Mouse (Mus musculus): Measurements from ENCODE around the gene Mettl5. TPM values are rescaled to one million over a fixed set of nuclear protein-coding genes. Genes with fewer than 3 reads are reported as not detected.
"Not testable (repeated sequence)": the region's sequence is repeated elsewhere in the genome, so short reads cannot be mapped to it uniquely, and the experiment has no call there.

Mettl5 gene
- total RNA-seq (2017) = 36.4 and 42.1 TPM in 2 replicates

GRCm38 (mm10) chr2:69885451-69886305 is at the start of gene Mettl5:
TSS of gene Mettl5 (minus strand) at chr2:69885615.
- peak; percentile 99 to 100 for ATAC-seq (replicated peaks in 1 of 2; ENCODE audit: insufficient read depth in 1 of 2, low FRiP score in 2 of 2, low TSS enrichment in 1 of 2, low read depth in 1 of 2, poor library complexity in 2 of 2, severe bottlenecking in 2 of 2)

GRCm38 (mm10) chr2:69924943-69925342 is 39.5 kb upstream of the Mettl5 start:
- ATAC-seq (replicated peaks in 1 of 2; ENCODE audit: insufficient read depth in 1 of 2, low FRiP score in 2 of 2, low TSS enrichment in 1 of 2, low read depth in 1 of 2, poor library complexity in 2 of 2, severe bottlenecking in 2 of 2) = no peak

DNA sequence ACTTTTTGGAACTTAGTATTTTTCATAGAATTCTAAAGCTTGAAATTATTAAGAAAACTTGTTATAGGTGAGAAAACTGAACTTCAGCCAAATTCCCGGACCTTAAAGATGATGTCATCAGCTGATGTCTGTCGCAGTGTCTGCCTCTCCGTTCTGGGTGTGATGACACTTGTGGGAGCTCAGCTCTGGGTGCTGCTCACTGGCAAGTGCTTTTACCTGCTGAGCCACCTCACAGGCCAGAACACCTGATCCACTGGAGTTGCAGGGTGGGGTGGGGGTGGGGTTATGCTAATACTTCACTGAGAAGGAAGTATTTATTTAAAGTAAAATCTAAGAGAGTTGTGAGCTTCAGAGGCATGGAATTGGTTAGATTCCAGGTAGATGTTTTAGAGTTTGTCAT is 31.9 kb upstream of the Mettl5 start:
- ATAC-seq (replicated peaks in 1 of 2; ENCODE audit: insufficient read depth in 1 of 2, low FRiP score in 2 of 2, low TSS enrichment in 1 of 2, low read depth in 1 of 2, poor library complexity in 2 of 2, severe bottlenecking in 2 of 2) = no peak

DNA sequence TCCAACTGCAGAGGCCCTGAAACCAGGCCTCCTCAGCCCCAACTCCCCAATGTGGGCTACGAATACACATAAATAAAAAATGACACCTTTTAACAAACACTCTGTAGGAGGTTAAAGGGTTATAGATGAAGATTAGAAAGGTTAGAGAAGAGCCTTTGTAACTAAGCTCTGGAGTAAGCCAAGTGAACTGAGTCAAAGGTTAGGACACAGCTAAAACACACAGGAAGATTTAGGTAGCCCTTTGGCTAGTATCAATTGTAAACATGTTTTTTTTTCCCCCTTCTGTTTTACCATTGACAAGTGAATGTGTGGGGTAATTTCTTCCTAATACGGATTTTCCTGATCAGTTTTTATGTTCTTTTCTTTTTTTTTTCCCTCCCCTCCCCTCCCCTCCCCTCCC is 27.4 kb upstream of the Mettl5 start:
- ATAC-seq (replicated peaks in 1 of 2; ENCODE audit: insufficient read depth in 1 of 2, low FRiP score in 2 of 2, low TSS enrichment in 1 of 2, low read depth in 1 of 2, poor library complexity in 2 of 2, severe bottlenecking in 2 of 2) = no peak

- not testable (repeated sequence) for ATAC-seq (replicated peaks in 1 of 2; ENCODE audit: insufficient read depth in 1 of 2, low FRiP score in 2 of 2, low TSS enrichment in 1 of 2, low read depth in 1 of 2, poor library complexity in 2 of 2, severe bottlenecking in 2 of 2)
Observed at GRCm38 (mm10) chr2:69907394-69907793, 22.0 kb upstream of the Mettl5 start.

DNA sequence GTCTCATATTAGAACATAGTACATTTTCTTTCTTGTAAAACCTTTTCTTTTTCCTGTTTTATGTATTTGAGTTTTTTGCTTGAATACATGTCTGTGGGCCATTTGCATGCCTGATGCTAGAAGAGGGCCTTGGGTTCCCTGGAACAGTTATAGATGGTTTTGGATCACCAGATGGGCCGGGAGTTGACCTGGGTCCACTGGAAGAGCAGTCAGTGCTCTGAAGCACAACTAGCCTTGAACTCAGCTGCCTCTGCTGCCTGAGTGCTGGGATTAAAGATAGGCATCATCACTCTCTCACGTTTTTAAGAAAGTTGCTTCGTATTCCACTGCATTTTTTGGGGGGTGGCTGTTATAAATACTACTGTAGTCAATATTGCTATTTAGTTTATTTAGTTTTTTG is 18.1 kb upstream of the Mettl5 start:
- ATAC-seq (replicated peaks in 1 of 2; ENCODE audit: insufficient read depth in 1 of 2, low FRiP score in 2 of 2, low TSS enrichment in 1 of 2, low read depth in 1 of 2, poor library complexity in 2 of 2, severe bottlenecking in 2 of 2) = no peak

DNA sequence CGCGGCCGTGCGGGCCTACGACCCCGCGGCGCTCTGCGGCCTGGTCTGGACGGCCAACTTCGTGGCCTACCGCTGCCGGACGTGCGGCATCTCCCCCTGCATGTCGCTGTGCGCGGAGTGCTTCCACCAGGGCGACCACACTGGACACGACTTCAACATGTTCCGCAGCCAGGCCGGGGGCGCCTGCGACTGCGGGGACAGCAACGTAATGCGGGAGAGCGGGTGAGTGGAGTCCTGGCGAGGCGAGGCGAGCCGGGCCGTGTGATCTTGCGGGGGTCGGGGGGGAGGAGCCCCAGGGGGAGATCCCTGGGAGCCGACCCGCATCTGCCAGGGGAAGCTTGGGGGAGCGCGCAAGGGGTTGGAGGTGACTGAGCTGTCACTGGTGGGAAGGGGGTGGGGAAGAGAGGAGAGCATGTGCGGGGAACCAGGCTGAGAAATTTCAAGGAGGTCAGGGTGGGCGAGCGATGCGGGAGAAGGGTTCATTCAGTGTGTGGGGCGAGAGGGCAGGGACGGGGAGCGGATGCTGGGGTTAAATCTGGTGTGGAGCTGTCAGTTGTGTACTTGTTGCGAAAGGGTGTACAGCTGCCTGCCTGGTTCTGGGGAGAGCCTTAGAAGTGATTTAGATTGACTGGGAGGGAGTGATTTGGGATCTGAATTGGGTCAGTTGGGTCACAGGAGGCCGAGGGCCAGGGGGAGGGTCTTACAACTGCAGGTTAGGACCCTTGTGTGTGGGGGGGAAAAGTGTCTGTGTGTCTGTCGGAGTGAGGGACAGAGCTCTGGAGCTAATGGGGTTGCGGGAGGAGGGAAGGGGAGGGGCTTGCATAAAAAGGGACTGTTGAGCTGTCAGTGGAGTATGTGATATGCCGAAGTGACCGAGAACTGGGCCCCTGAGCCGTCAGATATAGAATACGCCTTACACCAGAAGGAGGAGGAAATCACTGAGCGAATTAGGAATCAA is 12.5 kb upstream of the Mettl5 start:
- ATAC-seq (replicated peaks in 1 of 2; ENCODE audit: insufficient read depth in 1 of 2, low FRiP score in 2 of 2, low TSS enrichment in 1 of 2, low read depth in 1 of 2, poor library complexity in 2 of 2, severe bottlenecking in 2 of 2) = peak; percentile 63 to 68

GRCm38 (mm10) chr2:69897039-69897617 is 11.7 kb upstream of the Mettl5 start, which contains the start of gene Ubr3:
TSS of gene Ubr3 (plus strand) at chr2:69897246.
- ATAC-seq (replicated peaks in 1 of 2; ENCODE audit: insufficient read depth in 1 of 2, low FRiP score in 2 of 2, low TSS enrichment in 1 of 2, low read depth in 1 of 2, poor library complexity in 2 of 2, severe bottlenecking in 2 of 2) = peak; percentile 97 to 98

GRCm38 (mm10) chr2:69896224-69896581 is 10.8 kb upstream of the Mettl5 start:
- ATAC-seq (replicated peaks in 1 of 2; ENCODE audit: insufficient read depth in 1 of 2, low FRiP score in 2 of 2, low TSS enrichment in 1 of 2, low read depth in 1 of 2, poor library complexity in 2 of 2, severe bottlenecking in 2 of 2) = no peak

DNA sequence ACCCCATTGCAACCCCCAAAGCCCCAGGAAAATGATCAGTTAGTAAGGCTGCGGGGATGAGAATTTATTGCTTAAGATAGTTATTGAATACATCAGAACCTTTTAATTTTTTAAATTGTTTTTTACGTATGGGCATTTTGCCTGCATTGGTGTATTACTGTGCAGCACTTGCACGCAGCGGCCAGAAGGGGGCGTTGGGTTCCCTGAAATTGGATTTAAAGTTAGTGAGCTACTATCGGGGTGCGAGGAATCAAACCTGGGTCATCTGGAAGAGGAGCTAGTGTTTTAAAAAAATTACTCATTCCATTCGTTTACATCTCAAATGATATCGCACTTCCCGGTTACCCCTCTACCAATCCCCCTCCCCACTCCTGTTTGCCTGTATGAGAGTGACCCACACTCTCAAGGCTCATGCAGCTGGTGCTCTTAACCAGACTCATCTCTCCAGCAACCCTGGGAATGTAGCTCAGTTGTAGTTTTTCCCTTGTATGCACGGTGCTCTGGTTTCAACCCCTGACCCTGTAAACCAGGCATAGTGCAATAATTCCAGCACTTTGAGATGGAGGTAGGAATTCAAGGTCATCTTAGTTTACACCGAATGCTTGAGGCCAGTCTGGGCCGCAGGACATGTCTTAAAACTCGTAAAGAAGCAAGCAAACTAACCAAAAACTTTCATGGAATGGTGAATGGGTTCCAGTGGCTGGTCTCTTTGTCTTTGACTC is 10.2 kb upstream of the Mettl5 start:
- no peak for ATAC-seq (replicated peaks in 1 of 2; ENCODE audit: insufficient read depth in 1 of 2, low FRiP score in 2 of 2, low TSS enrichment in 1 of 2, low read depth in 1 of 2, poor library complexity in 2 of 2, severe bottlenecking in 2 of 2)

DNA sequence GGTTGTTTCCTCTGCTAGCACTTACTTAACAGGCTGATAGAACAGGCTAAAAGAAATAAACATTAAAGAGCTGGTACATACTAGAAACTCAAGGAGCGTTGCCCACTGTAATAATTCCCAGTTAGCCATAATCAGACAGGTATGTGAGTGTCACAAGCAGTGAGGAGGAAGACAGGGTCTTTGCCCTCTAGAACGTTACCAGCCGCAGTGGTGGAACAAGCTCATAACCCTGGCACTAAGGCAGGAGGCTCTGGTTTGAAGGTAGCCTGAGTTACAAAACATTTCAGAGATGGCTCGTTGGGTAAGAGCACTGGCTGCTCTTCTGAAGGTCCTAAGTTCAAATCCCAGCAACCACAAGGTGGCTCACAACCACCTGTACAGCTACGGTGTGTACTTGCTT is 8.5 kb upstream of the Mettl5 start:
- ATAC-seq (replicated peaks in 1 of 2; ENCODE audit: insufficient read depth in 1 of 2, low FRiP score in 2 of 2, low TSS enrichment in 1 of 2, low read depth in 1 of 2, poor library complexity in 2 of 2, severe bottlenecking in 2 of 2) = no peak

DNA sequence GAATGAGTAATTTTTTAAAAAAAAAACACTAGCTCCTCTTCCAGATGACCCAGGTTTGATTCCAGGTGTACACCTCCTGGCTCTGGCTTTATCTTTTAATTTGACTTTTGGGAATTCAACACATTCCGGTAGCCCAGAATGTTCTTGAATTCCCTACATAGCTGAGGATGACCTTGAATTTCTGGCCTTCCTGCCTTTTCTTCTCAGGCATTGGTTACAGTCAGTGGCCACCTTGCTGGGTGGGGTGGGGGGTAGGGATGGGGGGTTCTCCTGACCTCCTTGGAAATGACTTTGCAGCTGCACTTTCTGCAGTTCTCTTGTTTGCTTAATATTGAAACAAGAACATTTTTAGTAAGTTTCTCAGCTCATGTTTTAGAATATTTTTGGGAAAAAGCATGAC is 7.7 kb upstream of the Mettl5 start:
- no peak for ATAC-seq (replicated peaks in 1 of 2; ENCODE audit: insufficient read depth in 1 of 2, low FRiP score in 2 of 2, low TSS enrichment in 1 of 2, low read depth in 1 of 2, poor library complexity in 2 of 2, severe bottlenecking in 2 of 2)

- ATAC-seq (replicated peaks in 1 of 2; ENCODE audit: insufficient read depth in 1 of 2, low FRiP score in 2 of 2, low TSS enrichment in 1 of 2, low read depth in 1 of 2, poor library complexity in 2 of 2, severe bottlenecking in 2 of 2) = peak; percentile 58 to 76; a peak in 3 of 4 replicates
Observed at GRCm38 (mm10) chr2:69890843-69891242, 5.4 kb upstream of the Mettl5 start.

GRCm38 (mm10) chr2:69888957-69889356 is 3.5 kb upstream of the Mettl5 start:
- no peak for ATAC-seq (replicated peaks in 1 of 2; ENCODE audit: insufficient read depth in 1 of 2, low FRiP score in 2 of 2, low TSS enrichment in 1 of 2, low read depth in 1 of 2, poor library complexity in 2 of 2, severe bottlenecking in 2 of 2)

DNA sequence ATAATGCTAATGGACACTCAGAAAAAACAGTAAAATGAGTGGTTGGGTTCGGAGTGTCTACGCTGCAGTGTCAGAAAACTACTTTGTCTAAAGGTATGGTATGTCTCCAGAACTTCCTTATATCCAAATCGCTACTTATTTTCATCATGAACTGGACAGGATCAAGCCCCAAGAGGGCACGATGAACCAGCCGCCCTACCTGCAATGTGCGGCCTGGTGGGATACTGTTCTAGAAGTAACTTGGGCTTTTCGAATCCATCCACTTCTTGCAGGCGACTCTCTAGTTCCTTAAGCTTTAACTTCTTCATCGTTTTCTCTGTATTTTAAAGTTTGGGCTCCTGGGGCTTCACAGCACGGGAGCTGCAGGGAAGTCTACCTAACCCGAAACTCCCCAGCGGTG is 365 bp downstream of the Mettl5 start:
- no peak for ATAC-seq (replicated peaks in 1 of 2; ENCODE audit: insufficient read depth in 1 of 2, low FRiP score in 2 of 2, low TSS enrichment in 1 of 2, low read depth in 1 of 2, poor library complexity in 2 of 2, severe bottlenecking in 2 of 2)

DNA sequence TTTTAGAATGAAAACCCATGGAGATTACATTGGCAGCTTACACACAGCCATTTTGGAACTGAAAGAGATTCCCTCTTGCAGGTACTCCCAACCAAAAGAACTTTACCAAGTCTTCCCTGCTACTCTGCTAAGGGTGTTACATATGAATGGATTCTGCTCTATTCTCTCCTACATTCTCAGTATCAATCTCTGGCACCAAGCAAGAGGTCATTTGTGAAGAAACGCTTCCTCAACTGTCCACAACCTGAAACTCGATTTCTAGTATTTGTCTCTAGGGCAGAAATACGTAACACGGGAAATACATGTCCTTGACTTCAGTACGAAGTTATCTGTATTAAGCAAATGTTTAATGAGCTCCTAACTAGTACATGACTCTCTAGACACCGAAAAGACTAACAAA is 834 bp downstream of the Mettl5 start:
- ATAC-seq (replicated peaks in 1 of 2; ENCODE audit: insufficient read depth in 1 of 2, low FRiP score in 2 of 2, low TSS enrichment in 1 of 2, low read depth in 1 of 2, poor library complexity in 2 of 2, severe bottlenecking in 2 of 2) = no peak

- no peak for ATAC-seq (replicated peaks in 1 of 2; ENCODE audit: insufficient read depth in 1 of 2, low FRiP score in 2 of 2, low TSS enrichment in 1 of 2, low read depth in 1 of 2, poor library complexity in 2 of 2, severe bottlenecking in 2 of 2)
Observed at GRCm38 (mm10) chr2:69883990-69884391, 1.4 kb downstream of the Mettl5 start.
